Mouse (Mus musculus) CH12.LX (cell line): ENCODE data around the gene Ap3d1. TPM values are rescaled to one million over a fixed set of nuclear protein-coding genes. Genes with fewer than 3 reads are reported as not detected.

Source experiments
- DNase-seq: peaks from one replicate; pipeline ENCODE4 v3.0.0-alpha.2; 2013; ENCODE audit errors: extremely low read depth
- H3K27ac ChIP-seq: 2 replicates; pipeline ENCODE4 v1.5.1; 2012; ENCODE audit warnings: low read depth, mild to moderate bottlenecking, control low read depth, moderate library complexity; ENCODE audit not compliant: insufficient read depth
- H3K27me3 ChIP-seq: replicated peaks from 2 replicates; pipeline ENCODE3; 2012; ENCODE audit warnings: inconsistent platforms
- H3K36me3 ChIP-seq, 2 experiments: replicated peaks in 1 of 2; 2 replicates each; pipeline versions ENCODE3 to v1.6.1; 2012; ENCODE audit warnings: inconsistent platforms in 1 of 2, low read length in 1 of 2, mild to moderate bottlenecking in 1 of 2, mixed read lengths in 1 of 2, moderate library complexity in 1 of 2; ENCODE audit not compliant: control insufficient read depth in 1 of 2, insufficient read depth in 1 of 2
- H3K4me1 ChIP-seq, 2 experiments: 2 replicates each; pipeline ENCODE4 v1.6.1; 2012; ENCODE audit warnings: inconsistent platforms in 1 of 2, moderate library complexity in 1 of 2; ENCODE audit not compliant: insufficient read depth in 2 of 2, control insufficient read depth in 1 of 2
- H3K4me2 ChIP-seq: 2 replicates; pipeline ENCODE4 v1.6.1; 2012; ENCODE audit warnings: low read depth, mild to moderate bottlenecking, control low read depth; ENCODE audit not compliant: poor library complexity, insufficient read depth, severe bottlenecking
- H3K4me3 ChIP-seq, 3 experiments: fragments of 150-350 bp in 1 of 3; sonication (generic) in 1 of 3; replicated peaks in 1 of 3; 2 replicates each; pipeline versions ENCODE3 to v1.5.1; 2011 to 2012; ENCODE audit warnings: low read depth in 2 of 3, low read length in 2 of 3, mild to moderate bottlenecking in 2 of 3, moderate library complexity in 2 of 3, control low read depth in 1 of 3, improper control_type of control experiment in 1 of 3, inconsistent platforms in 1 of 3, mixed read lengths in 1 of 3; ENCODE audit not compliant: poor library complexity in 1 of 3
- H3K79me2 ChIP-seq: replicated peaks from 2 replicates; pipeline ENCODE4 v1.6.1; 2012; ENCODE audit warnings: mild to moderate bottlenecking, moderate library complexity; ENCODE audit not compliant: control insufficient read depth, poor library complexity, insufficient read depth, severe bottlenecking; ENCODE audit errors: extremely low read depth
- H3K9ac ChIP-seq: 2 replicates; pipeline ENCODE4 v1.6.1; 2012; ENCODE audit warnings: low read depth, mild to moderate bottlenecking, control low read depth, moderate library complexity; ENCODE audit not compliant: insufficient read depth
- H3K9me3 ChIP-seq: replicated peaks from 2 replicates; pipeline ENCODE3; 2012; ENCODE audit warnings: low read length, inconsistent platforms, mixed read lengths
- CHD1 ChIP-seq: IDR thresholded peaks from 2 replicates; pipeline ENCODE4 v1.6.1; 2012; ENCODE audit warnings: low read depth, low read length, improper control_type of control experiment, inconsistent platforms
- CHD2 ChIP-seq: IDR thresholded peaks from 2 replicates; pipeline ENCODE4 v1.6.1; 2011; ENCODE audit warnings: low read length, improper control_type of control experiment
- E2F4 ChIP-seq: IDR thresholded peaks from 2 replicates; pipeline ENCODE4 v1.6.1; 2011; ENCODE audit warnings: low read depth, low read length, improper control_type of control experiment; ENCODE audit not compliant: insufficient replicate concordance
- ELF1 ChIP-seq: IDR thresholded peaks from 2 replicates; pipeline ENCODE4 v1.6.1; 2014; ENCODE audit warnings: low read depth, mild to moderate bottlenecking, inconsistent platforms, low read length, improper control_type of control experiment
- EP300 ChIP-seq: IDR thresholded peaks from 2 replicates; pipeline ENCODE4 v1.6.1; 2011; ENCODE audit warnings: low read length, improper control_type of control experiment
- ETS1 ChIP-seq: conservative IDR thresholded peaks from 2 replicates; pipeline ENCODE4 v1.6.1; 2012; ENCODE audit warnings: low read depth, mild to moderate bottlenecking, inconsistent platforms, low read length, improper control_type of control experiment, moderate library complexity
- GABPA ChIP-seq: IDR thresholded peaks from 2 replicates; pipeline ENCODE4 v1.6.1; 2012; ENCODE audit warnings: low read depth, low read length, improper control_type of control experiment, inconsistent platforms; ENCODE audit not compliant: insufficient replicate concordance
- HCFC1 ChIP-seq: IDR thresholded peaks from 2 replicates; pipeline ENCODE4 v1.6.1; 2012; ENCODE audit warnings: low read depth, mild to moderate bottlenecking, inconsistent platforms, low read length, improper control_type of control experiment
- JUN ChIP-seq: IDR thresholded peaks from 2 replicates; pipeline ENCODE4 v1.6.1; 2011; ENCODE audit warnings: low read depth, mild to moderate bottlenecking, low read length, improper control_type of control experiment, moderate library complexity; ENCODE audit not compliant: insufficient read depth
- JUND ChIP-seq: conservative IDR thresholded peaks from 2 replicates; pipeline ENCODE4 v1.6.1; 2011; ENCODE audit warnings: low read depth, low read length, improper control_type of control experiment
- KAT2A ChIP-seq: IDR thresholded peaks from 2 replicates; pipeline ENCODE4 v1.6.1; 2012; ENCODE audit warnings: low read length, improper control_type of control experiment, inconsistent platforms; ENCODE audit not compliant: insufficient replicate concordance
- MAFK ChIP-seq: IDR thresholded peaks from 2 replicates; pipeline ENCODE4 v1.6.1; 2011; ENCODE audit warnings: low read length, improper control_type of control experiment; ENCODE audit not compliant: insufficient replicate concordance
- MAZ ChIP-seq: IDR thresholded peaks from 2 replicates; pipeline ENCODE4 v1.6.1; 2012; ENCODE audit warnings: low read depth, mild to moderate bottlenecking, inconsistent platforms, low read length, improper control_type of control experiment, moderate library complexity
- MXI1 ChIP-seq: IDR thresholded peaks from 2 replicates; pipeline ENCODE4 v1.6.1; 2011; ENCODE audit warnings: mild to moderate bottlenecking, low read depth, low read length, improper control_type of control experiment
- MYC ChIP-seq: IDR thresholded peaks from 2 replicates; pipeline ENCODE4 v1.6.1; 2011; ENCODE audit warnings: low read depth, mild to moderate bottlenecking, improper control_type of control experiment, low read length
- NRF1 ChIP-seq: IDR thresholded peaks from 2 replicates; pipeline ENCODE4 v1.6.1; 2014; ENCODE audit warnings: low read depth, mild to moderate bottlenecking, inconsistent platforms, low read length, improper control_type of control experiment, moderate library complexity
- PAX5 ChIP-seq: IDR thresholded peaks from 2 replicates; pipeline ENCODE4 v1.6.1; 2012; ENCODE audit warnings: low read length, inconsistent platforms, mixed read lengths
- POLR2A ChIP-seq: IDR thresholded peaks from 2 replicates; pipeline ENCODE4 v1.6.1; 2011; ENCODE audit warnings: low read depth, mild to moderate bottlenecking, improper control_type of control experiment, low read length
- POLR2AphosphoS2 ChIP-seq: IDR thresholded peaks from 2 replicates; pipeline ENCODE4 v1.6.1; 2011; ENCODE audit warnings: low read depth, low read length, improper control_type of control experiment
- RAD21 ChIP-seq: IDR thresholded peaks from 2 replicates; pipeline ENCODE4 v1.6.1; 2011; ENCODE audit warnings: low read depth, mild to moderate bottlenecking, low read length, improper control_type of control experiment, moderate library complexity
- TBP ChIP-seq: conservative IDR thresholded peaks from 2 replicates; pipeline ENCODE4 v1.6.1; 2011; ENCODE audit warnings: low read depth, low read length, improper control_type of control experiment
- TCF12 ChIP-seq: IDR thresholded peaks from 2 replicates; pipeline ENCODE4 v1.6.1; 2014; ENCODE audit warnings: low read depth, mild to moderate bottlenecking, inconsistent platforms, low read length, improper control_type of control experiment
- UBTF ChIP-seq: IDR thresholded peaks from 2 replicates; pipeline ENCODE4 v1.6.1; 2012; ENCODE audit warnings: low read depth, mild to moderate bottlenecking, inconsistent platforms, low read length, improper control_type of control experiment, moderate library complexity
- USF1 ChIP-seq: IDR thresholded peaks from 2 replicates; pipeline ENCODE4 v1.6.1; 2014; ENCODE audit warnings: low read depth, mild to moderate bottlenecking, inconsistent platforms, low read length, improper control_type of control experiment
- USF2 ChIP-seq: conservative IDR thresholded peaks from 2 replicates; pipeline ENCODE4 v1.6.1; 2011; ENCODE audit warnings: low read depth, low read length, improper control_type of control experiment
- ZC3H11A ChIP-seq: IDR thresholded peaks from 2 replicates; pipeline ENCODE4 v1.6.1; 2012; ENCODE audit warnings: low read depth, mild to moderate bottlenecking, inconsistent platforms, low read length, improper control_type of control experiment
- ZKSCAN1 ChIP-seq: IDR thresholded peaks from 2 replicates; pipeline ENCODE4 v1.6.1; 2012; ENCODE audit warnings: low read depth, inconsistent platforms, low read length, improper control_type of control experiment, borderline replicate concordance
- ZMIZ1 ChIP-seq: IDR thresholded peaks from 2 replicates; pipeline ENCODE4 v1.6.1; 2012; ENCODE audit warnings: low read depth, mild to moderate bottlenecking, inconsistent platforms, low read length, improper control_type of control experiment
- ZNF384 ChIP-seq: IDR thresholded peaks from 2 replicates; pipeline ENCODE4 v1.6.1; 2012; ENCODE audit warnings: low read depth, low read length, improper control_type of control experiment, inconsistent platforms
- dilution Hi-C: fragments of 300-500 bp; cut with MboI; formaldehyde crosslinking; loops from 2 replicates; pipeline ENCODE4 v1.14.3; 2020; ENCODE audit warnings: low sequenced_read_pairs; ENCODE audit not compliant: extremely low pct_unique_long_range_greater_than_20kb, extremely low pct_ligation_motif_present
- in situ Hi-C: fragments of 300-500 bp; cut with MboI; formaldehyde crosslinking; loops from 3 replicates; pipeline ENCODE4 v1.14.3; 2019; ENCODE audit warnings: low sequenced_read_pairs, low pct_ligation_motif_present, low pct_unique_long_range_greater_than_20kb, mixed read lengths
- polyA plus RNA-seq: library from polyadenylated mRNA; unstranded; fragments of >175 nt; gene quantifications from 2 replicates; pipeline ENCODE4 v1.2.1, GENCODE M21; 2012; ENCODE audit warnings: low read depth; ENCODE audit not compliant: insufficient read length
- total RNA-seq, 2 experiments: library from RNA; depleted of rRNA; stranded (reverse); fragments of 300-350 nt in 1 of 2; fragments of >200 nt in 1 of 2; gene quantifications; 2 replicates each; pipeline ENCODE4 v1.2.3; 2012 to 2014

The Ap3d1 gene
- total and polyA plus RNA-seq, 3 experiments, result 28.4 to 57.0 (median 49.4) TPM

GRCm38 (mm10) chr10:80741634-80742179, 357 bp downstream of the Ap3d1 start:
- peak overlapping the region; percentile 72 to 97 (median 89) for H3K4me3 ChIP-seq
- in situ Hi-C loops (no loop called here), dilution Hi-C loops (no loop called here)
- H3K27me3 ChIP-seq, result no peaks in the 10 kb centered on the region
- no peak for TF ChIP-seq ZC3H11A
- no peak for TF ChIP-seq ZKSCAN1
- TF ChIP-seq POLR2A, result no peak
- no peak for TF ChIP-seq CHD2
- TF ChIP-seq GABPA, result no peak
- TF ChIP-seq PAX5, result no peak
- no peak for TF ChIP-seq UBTF
- TF ChIP-seq USF1, result no peak
- no peak for TF ChIP-seq USF2
- TF ChIP-seq ZMIZ1, result no peak
- TF ChIP-seq MXI1, result no peak
- TF ChIP-seq ETS1, result no peak
- no peak for TF ChIP-seq POLR2AphosphoS2
- TF ChIP-seq ELF1, result no peak
- TF ChIP-seq MAZ, result no peak
- no peak for TF ChIP-seq JUND
- TF ChIP-seq JUN, result no peak
- no peak for TF ChIP-seq EP300
- TF ChIP-seq MAFK, result no peak
- TF ChIP-seq NRF1, result no peak
- H3K9ac ChIP-seq, result peak overlapping the region; percentile 93
- H3K9me3 ChIP-seq, result no peaks in the 10 kb centered on the region
- H3K27ac ChIP-seq, result peak overlapping the region; percentile 9; the same call in 1 of the 2 replicates
- H3K4me2 ChIP-seq, result peak overlapping the region; percentile 64; the same call in 1 of the 2 replicates
- no peak for DNase-seq
- H3K36me3 ChIP-seq, result peaks cover 0 to 23% of the 10 kb centered on the region in 2 experiments
- peaks cover 52% of the 10 kb centered on the region for H3K79me2 ChIP-seq
- peaks cover 14 to 50% of the 10 kb centered on the region in 2 experiments for H3K4me1 ChIP-seq

GRCm38 (mm10) chr10:80741146-80741545, 918 bp downstream of the Ap3d1 start:
- DNase-seq, result no peak
- Histone ChIP-seq H3K79me2 (peaks cover 57% of the 10 kb centered on the region), H3K9ac (peak overlapping the region; percentile 93)
- TF ChIP-seq MXI1, result no peak
- TF ChIP-seq ZNF384, result no peak
- TF ChIP-seq RAD21, result no peak
- no peak for TF ChIP-seq MYC
- no peak for TF ChIP-seq HCFC1
- TF ChIP-seq JUND, result no peak
- no peak for TF ChIP-seq ZC3H11A
- no peak for TF ChIP-seq MAFK
- no peak for TF ChIP-seq JUN
- TF ChIP-seq UBTF, result no peak
- TF ChIP-seq USF2, result no peak
- TF ChIP-seq KAT2A, result no peak
- no peak for TF ChIP-seq MAZ
- TF ChIP-seq TBP, result no peak
- TF ChIP-seq CHD2, result no peak
- no peak for TF ChIP-seq E2F4
- no peak for TF ChIP-seq TCF12
- no peak for TF ChIP-seq EP300
- TF ChIP-seq CHD1, result no peak
- TF ChIP-seq, all 38 proteins: peak for 0
- dilution Hi-C loops (no loop called here), in situ Hi-C loops (no loop called here)
- Histone ChIP-seq H3K4me1 (peaks cover 14 to 54% of the 10 kb centered on the region in 2 experiments), H3K27ac (no peak overlapping the region), H3K9me3 (no peaks in the 10 kb centered on the region), H3K27me3 (no peaks in the 10 kb centered on the region), H3K4me3 (peak overlapping the region; percentile 72 to 97 (median 89)), H3K36me3 (peaks cover 0 to 27% of the 10 kb centered on the region in 2 experiments), H3K4me2 (peak overlapping the region; percentile 64)
